Mouse (Mus musculus): ENCODE results near the gene Klhl33.
"Not testable (repeated sequence)": the region's sequence is repeated elsewhere in the genome, so short reads cannot be mapped to it uniquely, and the experiment has no call there.

Klhl33 gene

GRCm38 (mm10) chr14:50903973-50904827 lies 6.9 kb upstream of the Klhl33 start:
- in situ Hi-C loops (cut with MboI; ENCODE audit: low sequenced_read_pairs), result no loop called here

- in situ Hi-C loops (cut with MboI; ENCODE audit: low sequenced_read_pairs), result not testable (repeated sequence)
These were observed 685 bp upstream of the Klhl33 start for GRCm38 (mm10) chr14:50897992-50898391.

GRCm38 (mm10) chr14:50896747-50897373 lies 447 bp downstream of the Klhl33 start:
- in situ Hi-C loops (cut with MboI; ENCODE audit: low sequenced_read_pairs), result no loop called here

GRCm38 (mm10) chr14:50895985-50896746 lies 1.1 kb downstream of the Klhl33 start:
- in situ Hi-C loops (cut with MboI; ENCODE audit: low sequenced_read_pairs), result no loop called here

- in situ Hi-C loops (cut with MboI; ENCODE audit: low sequenced_read_pairs), result no loop called here
These were observed 1.9 kb downstream of the Klhl33 start for GRCm38 (mm10) chr14:50895407-50895806.

GRCm38 (mm10) chr14:50892541-50893459 lies 4.5 kb downstream of the Klhl33 start:
- in situ Hi-C loops (cut with MboI; ENCODE audit: low sequenced_read_pairs), result no loop called here

- in situ Hi-C loops (cut with MboI; ENCODE audit: low sequenced_read_pairs), result no loop called here
These were observed 5.2 kb downstream of the Klhl33 start for GRCm38 (mm10) chr14:50892091-50892490.

- in situ Hi-C loops (cut with MboI; ENCODE audit: low sequenced_read_pairs), result no loop called here
These were observed 5.7 kb downstream of the Klhl33 start for GRCm38 (mm10) chr14:50891621-50892020.

- in situ Hi-C loops (cut with MboI; ENCODE audit: low sequenced_read_pairs), result no loop called here
These were observed 20.9 kb downstream of the Klhl33 start for GRCm38 (mm10) chr14:50876236-50876950.

- in situ Hi-C loops (cut with MboI; ENCODE audit: low sequenced_read_pairs), result no loop called here
These were observed 21.6 kb downstream of the Klhl33 start for GRCm38 (mm10) chr14:50875591-50876230.

GRCm38 (mm10) chr14:50875175-50875574 lies 22.1 kb downstream of the Klhl33 start:
- in situ Hi-C loops (cut with MboI; ENCODE audit: low sequenced_read_pairs), result no loop called here

GRCm38 (mm10) chr14:50871284-50871683 lies 26.0 kb downstream of the Klhl33 start:
- in situ Hi-C loops (cut with MboI; ENCODE audit: low sequenced_read_pairs), result no loop called here

- in situ Hi-C loops (cut with MboI; ENCODE audit: low sequenced_read_pairs), result no loop called here
These were observed 26.5 kb downstream of the Klhl33 start for GRCm38 (mm10) chr14:50870805-50871143.

- in situ Hi-C loops (cut with MboI; ENCODE audit: low sequenced_read_pairs), result no loop called here
These were observed 27.2 kb downstream of the Klhl33 start, which contains the start of gene Tep1 for GRCm38 (mm10) chr14:50869889-50870804. Tep1 (minus strand) TSS chr14:50870560.

GRCm38 (mm10) chr14:50868656-50869055 lies 28.7 kb downstream of the Klhl33 start:
- in situ Hi-C loops (cut with MboI; ENCODE audit: low sequenced_read_pairs), result no loop called here

- in situ Hi-C loops (cut with MboI; ENCODE audit: low sequenced_read_pairs), result no loop called here
These were observed 29.1 kb downstream of the Klhl33 start for GRCm38 (mm10) chr14:50868211-50868610.

- in situ Hi-C loops (cut with MboI; ENCODE audit: low sequenced_read_pairs), result no loop called here
These were observed 30.3 kb downstream of the Klhl33 start for GRCm38 (mm10) chr14:50866966-50867365.

- in situ Hi-C loops (cut with MboI; ENCODE audit: low sequenced_read_pairs), result not testable (repeated sequence)
These were observed 32.3 kb downstream of the Klhl33 start for GRCm38 (mm10) chr14:50865005-50865404.
